Mouse (Mus musculus): ENCODE data around the gene Inhbc.

- TF ChIP-seq POLR2A (IDR thresholded peaks at IDR 0.05; ENCODE audit: low read depth, low read length) (no peak), CTCF (IDR thresholded peaks at IDR 0.05; ENCODE audit: extremely low read depth, insufficient read depth, insufficient read length, insufficient replicate concordance) (no peak)
Observed at GRCm38 (mm10) chr10:127355336-127355735, 14.9 kb downstream of the Inhbc start.
